Mouse (Mus musculus) layer of hippocampus, adult 18-20 months (tissue): ENCODE data around the gene Abcf3. TPM values are rescaled to one million over a fixed set of nuclear protein-coding genes. Genes with fewer than 3 reads are reported as not detected.

Experiments
- microRNA-seq, 2 experiments: library from miRNA; unstranded; fragments of <30 nt; microRNA quantifications; one replicate each; pipeline ENCODE4 v1.2.0; 2021
- total RNA-seq, 2 experiments: library from RNA; stranded (reverse); gene quantifications; 2 replicates each; pipeline ENCODE4 v1.2.3; 2021

Abcf3 gene
- total RNA-seq, 2 experiments from 2014 or later, result 100 TPM

Small RNA genes within 50 kb of the gene (microRNA-seq; reads per million reads assigned to microRNA genes)
- 204 to 223 reads per million in 2 experiments for gene Mir1224

Other genes with a start within 250 kb of the Abcf3 start
- 10 to 100 TPM; 55.9 to 56.3 TPM for gene Parl, start 246.2 kb upstream of the Abcf3 start, total RNA-seq
- gene Cyp2ab1, start 223.2 kb upstream of the Abcf3 start, total RNA-seq, result not detected
- gene Abcc5, start 122.2 kb upstream of the Abcf3 start, total RNA-seq, result 100 to 1,000 TPM; 199 TPM
- gene Eif2b5, start 49.8 kb upstream of the Abcf3 start, total RNA-seq, result 10 to 100 TPM; 54.3 to 54.7 TPM
- 10 to 100 TPM; 51.9 to 55.7 TPM for gene Dvl3, start 31.6 kb upstream of the Abcf3 start, total RNA-seq
- gene Ap2m1, start 13.1 kb upstream of the Abcf3 start, total RNA-seq, result 100 to 1,000 TPM; 702 to 704 TPM
- gene Vwa5b2, start 40.9 kb downstream of the Abcf3 start, total RNA-seq, result 10 to 100 TPM; 21.2 to 23.7 TPM
- gene Eef1akmt4, start 63.0 kb downstream of the Abcf3 start, total RNA-seq, result 1 to 10 TPM; 2.4 to 2.8 TPM
- gene Gm49333, start 63.0 kb downstream of the Abcf3 start, total RNA-seq, result not detected
- 10 to 100 TPM; 11.7 to 12.9 TPM for gene Alg3, start 63.2 kb downstream of the Abcf3 start, total RNA-seq
- 10 to 100 TPM; 82.8 to 87.9 TPM for gene Camk2n2, start 72.7 kb downstream of the Abcf3 start, total RNA-seq
- gene Ece2, start 81.3 kb downstream of the Abcf3 start, total RNA-seq, result 10 to 100 TPM; 24.6 to 27.1 TPM
- 100 to 1,000 TPM; 206 to 212 TPM for gene Psmd2, start 103.1 kb downstream of the Abcf3 start, total RNA-seq
- 100 to 1,000 TPM; 278 to 283 TPM for gene Eif4g1, start 119.7 kb downstream of the Abcf3 start, total RNA-seq
- gene Fam131a, start 144.7 kb downstream of the Abcf3 start, total RNA-seq, result 100 to 1,000 TPM; 445 to 503 TPM
- 10 to 100 TPM; 21.5 to 26.2 TPM for gene Polr2h, start 169.1 kb downstream of the Abcf3 start, total RNA-seq
- 10 to 100 TPM; 73.3 to 75.5 TPM for gene Clcn2, start 169.2 kb downstream of the Abcf3 start, total RNA-seq
- 10 to 100 TPM; 87.9 to 90.5 TPM for gene Chrd, start 184.6 kb downstream of the Abcf3 start, total RNA-seq
- 10 to 100 TPM; 12.6 to 13.4 TPM for gene Thpo, start 185.9 kb downstream of the Abcf3 start, total RNA-seq